Mouse (Mus musculus) neural tube, embryonic 11.5 days (tissue): ENCODE data around the gene Taf1b. TPM values are rescaled to one million over a fixed set of nuclear protein-coding genes. Genes with fewer than 3 reads are reported as not detected.

ENCODE experiments used
- ATAC-seq: fragments of 200-750 bp; cut with Nextera tagmentation; 2 replicates; pipeline ENCODE4 v1.8.0; 2017; ENCODE audit warnings: moderate number of reproducible peaks, mild to moderate bottlenecking, moderate TSS enrichment, moderate library complexity; ENCODE audit not compliant: insufficient read depth, low FRiP score, low TSS enrichment
- DNase-seq: peaks from one replicate; pipeline ENCODE4 v3.0.0-alpha.2; 2015; ENCODE audit warnings: low spot score
- H3K27ac ChIP-seq: fragments of 300-500 bp; sonication (generic); 2 replicates; pipeline ENCODE4 v1.5.1; 2014; ENCODE audit warnings: low read depth, mild to moderate bottlenecking, low read length
- H3K27me3 ChIP-seq: fragments of 300-500 bp; sonication (generic); 2 replicates; pipeline ENCODE4 v1.6.1; 2014; ENCODE audit warnings: mild to moderate bottlenecking, low read length, mixed read lengths; ENCODE audit not compliant: control insufficient read depth, insufficient read depth
- H3K36me3 ChIP-seq: fragments of 300-500 bp; sonication (generic); 2 replicates; pipeline ENCODE4 v1.6.1; 2014; ENCODE audit warnings: mild to moderate bottlenecking, low read length, moderate library complexity, mixed read lengths; ENCODE audit not compliant: control insufficient read depth, insufficient read depth
- H3K4me1 ChIP-seq: fragments of 300-500 bp; sonication (generic); 2 replicates; pipeline ENCODE4 v1.6.1; 2014; ENCODE audit warnings: low read length, mixed read lengths; ENCODE audit not compliant: control insufficient read depth, insufficient read depth
- H3K4me2 ChIP-seq: fragments of 300-500 bp; sonication (generic); 2 replicates; pipeline ENCODE4 v1.6.1; 2014; ENCODE audit warnings: low read depth, mild to moderate bottlenecking, moderate library complexity
- H3K4me3 ChIP-seq: fragments of 300-500 bp; sonication (generic); 2 replicates; pipeline ENCODE4 v1.5.1; 2014; ENCODE audit warnings: low read depth, low read length
- H3K9ac ChIP-seq: fragments of 300-500 bp; sonication (generic); 2 replicates; pipeline ENCODE4 v1.6.1; 2014; ENCODE audit warnings: mild to moderate bottlenecking, low read length
- H3K9me3 ChIP-seq: fragments of 300-500 bp; sonication (generic); 2 replicates; pipeline ENCODE4 v1.6.1; 2016; ENCODE audit warnings: low read length; ENCODE audit not compliant: control insufficient read depth
- WGBS: fragments of 180-500 bp; shearing (Covaris S2); extraction: QIAGEN DNeasy Blood & Tissue Kit; methylation state at CpG from one replicate; pipeline ENCODE4 v1.1.7; 2014; 5-methylcytosine and 5-hydroxymethylcytosine counted together
- polyA plus RNA-seq: library from polyadenylated mRNA; unstranded; fragments of >200 nt; fragmentation: Nextera tagmentation; extraction: Ambion mirVana; gene quantifications from 2 replicates; pipeline ENCODE4 v1.2.1, GENCODE M21; 2014

Gene Taf1b
- polyA plus RNA-seq, 1 experiment from 2014 or later, result 33.2 TPM

DNA sequence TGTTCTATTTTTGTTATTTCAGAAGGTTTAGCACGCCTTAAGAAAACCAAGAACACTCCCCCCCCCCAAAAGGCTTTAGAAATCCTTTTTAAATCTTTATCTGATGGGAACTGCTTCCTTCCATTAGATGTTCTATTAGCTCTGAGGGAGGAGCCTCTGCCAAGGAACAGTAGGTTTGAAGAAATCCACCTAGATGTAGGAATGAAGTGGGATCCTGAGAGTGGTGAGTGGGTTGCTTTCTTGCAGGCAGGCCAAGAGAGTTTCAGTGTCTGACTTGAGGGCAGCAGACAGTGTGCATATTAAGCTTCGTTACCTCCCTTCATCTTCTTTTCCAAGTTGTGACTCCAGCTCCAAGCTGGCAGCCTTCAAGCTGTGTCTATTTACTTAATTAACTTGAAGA lies 39.0 kb downstream of the Taf1b start:
- H3K4me2 ChIP-seq, result no peak overlapping the region
- H3K9me3 ChIP-seq, result no peaks in the 10 kb centered on the region
- 64% methylated on average over 2 of the region's 2 CpGs for WGBS
- DNase-seq (no peak), ATAC-seq (no peak)
- H3K27me3 ChIP-seq, result no peaks in the 10 kb centered on the region
- H3K27ac ChIP-seq, result no peak overlapping the region
- no peak overlapping the region for H3K9ac ChIP-seq
- H3K4me3 ChIP-seq, result no peak overlapping the region
- no peaks in the 10 kb centered on the region for H3K4me1 ChIP-seq
- H3K36me3 ChIP-seq, result no peaks in the 10 kb centered on the region

GRCm38 (mm10) chr12:24537965-24538364 lies 39.8 kb downstream of the Taf1b start:
- Histone ChIP-seq H3K9ac (no peak overlapping the region), H3K4me2 (no peak overlapping the region), H3K27me3 (no peaks in the 10 kb centered on the region), H3K36me3 (no peaks in the 10 kb centered on the region), H3K9me3 (no peaks in the 10 kb centered on the region), H3K27ac (no peak overlapping the region), H3K4me3 (no peak overlapping the region), H3K4me1 (no peaks in the 10 kb centered on the region)
- ATAC-seq (no peak), DNase-seq (no peak)
- 89% methylated on average over 4 of the region's 4 CpGs for WGBS

GRCm38 (mm10) chr12:24541426-24542154 lies 43.4 kb downstream of the Taf1b start:
- H3K4me2 ChIP-seq, result no peak overlapping the region
- no peak for DNase-seq
- H3K9ac ChIP-seq, result no peak overlapping the region
- no peak overlapping the region for H3K4me3 ChIP-seq
- no peaks in the 10 kb centered on the region for H3K4me1 ChIP-seq
- no peak overlapping the region for H3K27ac ChIP-seq
- ATAC-seq, result no peak
- no peaks in the 10 kb centered on the region for H3K36me3 ChIP-seq
- H3K9me3 ChIP-seq, result no peaks in the 10 kb centered on the region
- no peaks in the 10 kb centered on the region for H3K27me3 ChIP-seq
- WGBS, result 89% methylated on average over 16 of the region's 16 CpGs

- no peaks in the 10 kb centered on the region for H3K9me3 ChIP-seq
- WGBS, result 89% methylated on average over 8 of the region's 8 CpGs
- H3K4me1 ChIP-seq, result no peaks in the 10 kb centered on the region
- ATAC-seq, result no peak
- H3K36me3 ChIP-seq, result peaks cover 2% of the 10 kb centered on the region
- H3K27me3 ChIP-seq, result no peaks in the 10 kb centered on the region
- DNase-seq, result no peak
- H3K27ac ChIP-seq, result no peak overlapping the region
- H3K9ac ChIP-seq, result no peak overlapping the region
- H3K4me3 ChIP-seq, result no peak overlapping the region
- H3K4me2 ChIP-seq, result no peak overlapping the region
Measured at GRCm38 (mm10) chr12:24547686-24548085, 49.5 kb downstream of the Taf1b start.

GRCm38 (mm10) chr12:24548885-24549284 lies 50.7 kb downstream of the Taf1b start:
- Histone ChIP-seq H3K4me3 (no peak overlapping the region), H3K27me3 (no peaks in the 10 kb centered on the region), H3K36me3 (peaks cover 2% of the 10 kb centered on the region), H3K4me1 (no peaks in the 10 kb centered on the region), H3K27ac (no peak overlapping the region), H3K9me3 (no peaks in the 10 kb centered on the region), H3K4me2 (no peak overlapping the region), H3K9ac (no peak overlapping the region)
- DNase-seq (no peak), ATAC-seq (no peak)
- 88% methylated on average over 6 of the region's 6 CpGs for WGBS

DNA sequence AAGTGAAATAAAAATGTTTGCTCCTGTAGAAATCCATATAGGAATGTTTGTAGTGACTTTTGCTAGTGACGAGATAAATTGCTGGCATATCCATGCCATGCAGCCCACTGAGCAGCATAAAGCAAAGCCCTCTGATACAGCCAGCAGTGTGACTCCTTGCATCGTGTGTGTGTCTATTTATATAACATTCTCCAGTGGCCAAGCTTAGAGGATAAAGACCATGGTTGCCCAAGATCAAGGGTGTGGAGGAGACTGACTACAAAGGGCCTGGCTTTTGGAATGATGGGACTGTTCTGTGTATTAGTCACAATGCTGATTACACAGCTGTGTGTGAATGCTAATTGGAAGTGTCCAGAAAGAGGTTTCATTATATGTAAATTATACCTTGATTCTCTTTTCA lies 54.4 kb downstream of the Taf1b start:
- 78% methylated on average over 2 of the region's 2 CpGs for WGBS
- H3K4me3 ChIP-seq, result no peak overlapping the region
- H3K4me1 ChIP-seq, result no peaks in the 10 kb centered on the region
- no peaks in the 10 kb centered on the region for H3K27me3 ChIP-seq
- H3K9me3 ChIP-seq, result no peaks in the 10 kb centered on the region
- no peak for DNase-seq
- peaks cover 4% of the 10 kb centered on the region for H3K36me3 ChIP-seq
- H3K9ac ChIP-seq, result no peak overlapping the region
- no peak overlapping the region for H3K27ac ChIP-seq
- H3K4me2 ChIP-seq, result no peak overlapping the region
- ATAC-seq, result no peak

DNA sequence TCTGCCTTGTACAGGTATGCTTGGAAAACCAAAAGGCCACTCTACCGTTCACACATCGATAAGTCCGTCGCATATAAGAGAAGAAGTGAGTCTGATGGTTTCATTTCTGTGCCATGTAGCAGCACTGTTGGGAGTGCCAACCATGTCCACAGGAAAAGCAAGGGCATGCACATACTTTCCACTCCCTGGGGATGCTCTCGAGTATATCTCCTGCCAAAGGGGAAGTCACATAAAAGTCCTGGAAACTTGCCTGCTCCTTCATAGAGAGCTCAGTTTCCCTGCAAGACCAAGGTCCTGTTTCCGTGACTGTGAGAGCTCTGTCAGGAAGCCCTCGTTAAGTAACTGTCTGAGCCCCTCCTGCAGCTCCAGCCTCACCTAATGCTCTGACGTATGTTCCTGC lies 57.8 kb downstream of the Taf1b start:
- ATAC-seq (no peak), DNase-seq (no peak)
- 86% methylated on average over 8 of the region's 8 CpGs for WGBS
- Histone ChIP-seq H3K4me3 (no peak overlapping the region), H3K4me2 (no peak overlapping the region), H3K4me1 (no peaks in the 10 kb centered on the region), H3K9ac (no peak overlapping the region), H3K36me3 (peaks cover 2% of the 10 kb centered on the region), H3K27ac (no peak overlapping the region), H3K27me3 (no peaks in the 10 kb centered on the region), H3K9me3 (no peaks in the 10 kb centered on the region)

DNA sequence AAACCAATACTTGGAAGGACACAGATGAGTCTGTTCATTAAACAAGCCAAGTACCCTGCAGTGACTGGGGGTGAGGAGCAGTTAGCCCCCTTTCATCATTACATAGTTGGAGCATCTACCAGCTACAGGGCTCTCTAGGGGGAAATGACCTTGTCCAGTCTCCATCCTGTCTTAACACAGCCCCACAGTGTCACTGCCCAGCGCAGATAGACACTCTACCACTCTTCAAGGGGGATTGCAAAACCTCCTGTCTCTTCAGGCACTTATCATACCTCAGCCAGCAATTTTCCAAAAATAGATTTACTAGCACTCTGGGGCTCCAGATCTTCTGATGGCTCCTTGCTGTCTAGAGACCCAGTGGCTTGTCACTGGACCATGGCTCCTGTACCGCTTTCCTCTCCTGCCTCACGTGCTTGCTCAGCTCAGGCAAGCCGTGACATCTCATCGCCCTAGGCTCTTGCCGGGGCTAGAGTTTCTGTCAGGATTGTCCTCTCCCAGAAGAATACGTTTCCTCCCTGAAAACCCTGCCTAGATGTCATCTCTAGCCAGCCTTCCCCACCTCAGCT lies 65.3 kb downstream of the Taf1b start:
- H3K4me3 ChIP-seq, result no peak overlapping the region
- DNase-seq, result no peak
- H3K27me3 ChIP-seq, result no peaks in the 10 kb centered on the region
- H3K9me3 ChIP-seq, result no peaks in the 10 kb centered on the region
- ATAC-seq, result no peak
- H3K4me2 ChIP-seq, result no peak overlapping the region
- no peaks in the 10 kb centered on the region for H3K36me3 ChIP-seq
- H3K4me1 ChIP-seq, result no peaks in the 10 kb centered on the region
- WGBS, result 86% methylated on average over 7 of the region's 7 CpGs
- no peak overlapping the region for H3K27ac ChIP-seq
- no peak overlapping the region for H3K9ac ChIP-seq

GRCm38 (mm10) chr12:24565311-24565710 lies 67.2 kb downstream of the Taf1b start:
- Histone ChIP-seq H3K9ac (no peak overlapping the region), H3K4me3 (no peak overlapping the region), H3K4me2 (no peak overlapping the region), H3K27ac (no peak overlapping the region), H3K4me1 (no peaks in the 10 kb centered on the region), H3K36me3 (no peaks in the 10 kb centered on the region), H3K9me3 (no peaks in the 10 kb centered on the region), H3K27me3 (no peaks in the 10 kb centered on the region)
- WGBS, result 76% methylated on average over 6 of the region's 6 CpGs
- no peak for DNase-seq
- ATAC-seq, result no peak
